Mouse (Mus musculus) C2C12 (cell line): ENCODE results near the gene Kremen1.

Source experiments
- CTCF ChIP-seq: IDR thresholded peaks from one replicate; pipeline ENCODE4 v1.5.1; 2011; ENCODE audit not compliant: control insufficient read depth, insufficient read depth, insufficient read length
- MYOD1 ChIP-seq: IDR thresholded peaks from one replicate; pipeline ENCODE4 v1.6.1; 2011; ENCODE audit warnings: low read depth; ENCODE audit not compliant: control insufficient read depth, insufficient read length
- MYOG ChIP-seq: IDR thresholded peaks from one replicate; pipeline ENCODE4 v1.6.1; 2011; ENCODE audit not compliant: control insufficient read depth, insufficient read length; ENCODE audit errors: extremely low read depth
- USF1 ChIP-seq: IDR thresholded peaks from one replicate; pipeline ENCODE4 v1.6.1; 2011; ENCODE audit warnings: low read depth, mild to moderate bottlenecking, control low read depth, moderate library complexity

DNA sequence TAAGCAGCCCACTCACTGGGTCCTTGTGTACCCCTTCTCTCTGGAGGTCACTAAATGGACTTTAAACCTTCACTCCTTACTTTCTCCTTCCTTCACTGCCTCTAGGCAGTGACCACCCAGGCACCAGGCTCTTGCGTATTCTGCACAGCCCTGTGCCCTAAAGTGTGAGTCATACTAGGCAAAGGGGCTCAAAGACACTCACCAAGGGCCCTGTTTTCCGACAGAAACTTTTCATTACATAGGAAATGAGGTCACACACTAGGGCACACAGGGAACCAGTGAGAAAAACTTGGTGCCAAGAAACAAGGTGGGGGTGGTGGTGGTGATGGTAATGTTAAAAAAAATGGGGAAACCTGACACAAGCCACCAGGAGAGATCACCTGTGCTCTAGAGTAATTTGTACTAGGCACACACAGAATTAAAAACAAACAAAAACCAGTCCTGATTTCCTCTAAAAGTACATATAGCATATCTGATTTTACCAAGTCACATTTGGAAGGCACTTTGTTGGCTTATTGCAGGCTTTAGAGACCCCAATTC lies 35.3 kb upstream of the Kremen1 start:
- TF ChIP-seq CTCF = no peak
- TF ChIP-seq MYOG = no peak
- TF ChIP-seq USF1 = no peak
- no peak for TF ChIP-seq MYOD1
